Mouse (Mus musculus) bone marrow, adult 2 months (tissue): ENCODE results near the gene Treml4.

Experiments
- CTCF ChIP-seq: fragments of 200-500 bp; IDR thresholded peaks from 2 replicates; pipeline ENCODE4 v1.5.1; 2011; ENCODE audit warnings: low read length, control low read depth; ENCODE audit not compliant: control insufficient read depth, insufficient read depth
- POLR2A ChIP-seq: fragments of 200-500 bp; IDR thresholded peaks from 2 replicates; pipeline ENCODE4 v1.6.1; 2011; ENCODE audit warnings: low read depth, mild to moderate bottlenecking, control low read depth, low read length, borderline replicate concordance; ENCODE audit not compliant: control insufficient read depth

- no peak for TF ChIP-seq POLR2A
- no peak for TF ChIP-seq CTCF
These were observed 11.6 kb downstream of the Treml4 start for GRCm38 (mm10) chr17:48275736-48276135.
